Mouse (Mus musculus): ENCODE results near the gene Cyp1a2. TPM values are rescaled to one million over a fixed set of nuclear protein-coding genes. Genes with fewer than 3 reads are reported as not detected.

Cyp1a2 gene
- total and polyA plus RNA-seq, 2 experiments from 2014 or later = not detected

- no peak for TF ChIP-seq CTCF (IDR thresholded peaks at IDR 0.05; ENCODE audit: low read depth)
- Histone ChIP-seq H3K27me3 (ENCODE audit: insufficient read depth, low read length) (no peaks in the 10 kb centered on the region), H3K27ac (no peak within 1 kb of the TSS), H3K9ac (replicated peaks; ENCODE audit: low read length) (no peak within 1 kb of the TSS), H3K4me1 (ENCODE audit: insufficient read depth, low read length) (no peaks in the 10 kb centered on the region), H3K36me3 (ENCODE audit: insufficient read depth, low read length) (no peaks in the 10 kb centered on the region), H3K9me3 (ENCODE audit: low read length) (no peaks in the 10 kb centered on the region), H3K4me2 (ENCODE audit: low read depth, low read length) (no peak within 1 kb of the TSS), H3K4me3 (ENCODE audit: low read length) (no peak within 1 kb of the TSS)
- DNase-seq (ENCODE audit: low spot score) = no peak
- WGBS = 87% methylated on average over 2 of the region's 2 CpGs
- ATAC-seq = no peak
Observed at GRCm38 (mm10) chr9:57687751-57688150, 4.2 kb upstream of the Cyp1a2 start, which contains the start of gene Cyp1a1. TSS of gene Cyp1a1 (plus strand) at chr9:57687928.

- no peaks in the 10 kb centered on the region for H3K27me3 ChIP-seq (ENCODE audit: insufficient read depth, low read length)
- H3K27ac ChIP-seq = no peak overlapping the region
- no peak for TF ChIP-seq CTCF (IDR thresholded peaks at IDR 0.05; ENCODE audit: low read depth)
- H3K4me2 ChIP-seq (ENCODE audit: low read depth, low read length) = no peak overlapping the region
- ATAC-seq (no peak), DNase-seq (ENCODE audit: low spot score) (no peak)
- H3K9ac ChIP-seq (replicated peaks; ENCODE audit: low read length) = no peak overlapping the region
- WGBS = 85% methylated on average over 5 of the region's 5 CpGs
- H3K36me3 ChIP-seq (ENCODE audit: insufficient read depth, low read length) = no peaks in the 10 kb centered on the region
- no peaks in the 10 kb centered on the region for H3K9me3 ChIP-seq (ENCODE audit: low read length)
- no peak overlapping the region for H3K4me3 ChIP-seq (ENCODE audit: low read length)
- no peaks in the 10 kb centered on the region for H3K4me1 ChIP-seq (ENCODE audit: insufficient read depth, low read length)
Observed at GRCm38 (mm10) chr9:57686011-57686410, 2.5 kb upstream of the Cyp1a2 start.

GRCm38 (mm10) chr9:57681411-57681810 is 2.1 kb downstream of the Cyp1a2 start:
- ATAC-seq = no peak
- no peak for TF ChIP-seq CTCF (IDR thresholded peaks at IDR 0.05; ENCODE audit: low read depth)
- Histone ChIP-seq H3K9ac (replicated peaks; ENCODE audit: low read length) (no peak overlapping the region), H3K4me2 (ENCODE audit: low read depth, low read length) (no peak overlapping the region), H3K4me1 (ENCODE audit: insufficient read depth, low read length) (no peaks in the 10 kb centered on the region), H3K9me3 (ENCODE audit: low read length) (no peaks in the 10 kb centered on the region), H3K36me3 (ENCODE audit: insufficient read depth, low read length) (no peaks in the 10 kb centered on the region), H3K27me3 (ENCODE audit: insufficient read depth, low read length) (no peaks in the 10 kb centered on the region), H3K27ac (no peak overlapping the region), H3K4me3 (ENCODE audit: low read length) (no peak overlapping the region)
- WGBS = 85% methylated on average over 10 of the region's 10 CpGs
- DNase-seq (ENCODE audit: low spot score) = no peak

- DNase-seq (ENCODE audit: low spot score) (no peak), ATAC-seq (no peak)
- Histone ChIP-seq H3K27ac (no peak overlapping the region), H3K9ac (replicated peaks; ENCODE audit: low read length) (no peak overlapping the region), H3K36me3 (ENCODE audit: insufficient read depth, low read length) (no peaks in the 10 kb centered on the region), H3K4me3 (ENCODE audit: low read length) (no peak overlapping the region), H3K4me2 (ENCODE audit: low read depth, low read length) (no peak overlapping the region), H3K4me1 (ENCODE audit: insufficient read depth, low read length) (no peaks in the 10 kb centered on the region), H3K27me3 (ENCODE audit: insufficient read depth, low read length) (no peaks in the 10 kb centered on the region), H3K9me3 (ENCODE audit: low read length) (no peaks in the 10 kb centered on the region)
- no peak for TF ChIP-seq CTCF (IDR thresholded peaks at IDR 0.05; ENCODE audit: low read depth)
- WGBS = 87% methylated on average over 5 of the region's 5 CpGs
Observed at GRCm38 (mm10) chr9:57671500-57671899, 12.0 kb downstream of the Cyp1a2 start.

- no peak for DNase-seq (ENCODE audit: low spot score)
- H3K4me2 ChIP-seq (ENCODE audit: low read depth, low read length) = no peak overlapping the region
- no peak for TF ChIP-seq CTCF (IDR thresholded peaks at IDR 0.05; ENCODE audit: low read depth)
- H3K4me3 ChIP-seq (ENCODE audit: low read length) = no peak overlapping the region
- H3K4me1 ChIP-seq (ENCODE audit: insufficient read depth, low read length) = no peaks in the 10 kb centered on the region
- no peaks in the 10 kb centered on the region for H3K9me3 ChIP-seq (ENCODE audit: low read length)
- WGBS = 90% methylated on average over 4 of the region's 4 CpGs
- ATAC-seq = no peak
- no peaks in the 10 kb centered on the region for H3K27me3 ChIP-seq (ENCODE audit: insufficient read depth, low read length)
- H3K27ac ChIP-seq = no peak overlapping the region
- H3K36me3 ChIP-seq (ENCODE audit: insufficient read depth, low read length) = no peaks in the 10 kb centered on the region
- H3K9ac ChIP-seq (replicated peaks; ENCODE audit: low read length) = no peak overlapping the region
Observed at GRCm38 (mm10) chr9:57671037-57671436, 12.5 kb downstream of the Cyp1a2 start.

- no peak overlapping the region for H3K4me3 ChIP-seq (ENCODE audit: low read length)
- ATAC-seq (no peak), DNase-seq (ENCODE audit: low spot score) (no peak)
- no peaks in the 10 kb centered on the region for H3K36me3 ChIP-seq (ENCODE audit: insufficient read depth, low read length)
- H3K9ac ChIP-seq (replicated peaks; ENCODE audit: low read length) = no peak overlapping the region
- WGBS = 78% methylated on average over 3 of the region's 3 CpGs
- no peak for TF ChIP-seq CTCF (IDR thresholded peaks at IDR 0.05; ENCODE audit: low read depth)
- H3K4me2 ChIP-seq (ENCODE audit: low read depth, low read length) = no peak overlapping the region
- H3K27ac ChIP-seq = no peak overlapping the region
- no peaks in the 10 kb centered on the region for H3K27me3 ChIP-seq (ENCODE audit: insufficient read depth, low read length)
- H3K4me1 ChIP-seq (ENCODE audit: insufficient read depth, low read length) = no peaks in the 10 kb centered on the region
- no peaks in the 10 kb centered on the region for H3K9me3 ChIP-seq (ENCODE audit: low read length)
Observed at GRCm38 (mm10) chr9:57669566-57669965, 13.9 kb downstream of the Cyp1a2 start.

GRCm38 (mm10) chr9:57668277-57668676 is 15.2 kb downstream of the Cyp1a2 start:
- H3K9me3 ChIP-seq (ENCODE audit: low read length) = no peaks in the 10 kb centered on the region
- DNase-seq (ENCODE audit: low spot score) (no peak), ATAC-seq (no peak)
- 54% methylated on average over 1 of the region's 1 CpGs for WGBS
- H3K4me3 ChIP-seq (ENCODE audit: low read length) = no peak overlapping the region
- no peaks in the 10 kb centered on the region for H3K27me3 ChIP-seq (ENCODE audit: insufficient read depth, low read length)
- no peaks in the 10 kb centered on the region for H3K4me1 ChIP-seq (ENCODE audit: insufficient read depth, low read length)
- no peak overlapping the region for H3K9ac ChIP-seq (replicated peaks; ENCODE audit: low read length)
- no peaks in the 10 kb centered on the region for H3K36me3 ChIP-seq (ENCODE audit: insufficient read depth, low read length)
- no peak overlapping the region for H3K27ac ChIP-seq
- H3K4me2 ChIP-seq (ENCODE audit: low read depth, low read length) = no peak overlapping the region
- no peak for TF ChIP-seq CTCF (IDR thresholded peaks at IDR 0.05; ENCODE audit: low read depth)

Measured in hindbrain, postnatal 0 days (tissue).